Mouse (Mus musculus) liver, adult 2 months (tissue): ENCODE data around the gene Pde6c.

Experiments
- CTCF ChIP-seq: fragments of 200-500 bp; IDR thresholded peaks from 2 replicates; pipeline ENCODE4 v1.5.1; 2011; ENCODE audit warnings: low read depth, low read length, control low read depth
- POLR2A ChIP-seq: fragments of 200-500 bp; IDR thresholded peaks from 2 replicates; pipeline ENCODE4 v1.6.1; 2011; ENCODE audit warnings: low read length, control low read depth; ENCODE audit not compliant: insufficient read depth; ENCODE audit errors: extremely low read depth

- TF ChIP-seq CTCF = no peak
- no peak for TF ChIP-seq POLR2A
Observed at GRCm38 (mm10) chr19:38096231-38096630, 36.4 kb upstream of the Pde6c start.
